Mouse (Mus musculus) thymus, adult 2 months (tissue): Measurements from ENCODE around the gene Pip5k1b. TPM values are rescaled to one million over a fixed set of nuclear protein-coding genes. Genes with fewer than 3 reads are reported as not detected.

Experiments
- DNase-seq: peaks from one replicate; pipeline ENCODE4 v3.0.0; 2021
- H3K27ac ChIP-seq: fragments of 200-500 bp; 2 replicates; pipeline ENCODE4 v1.5.1; 2012; ENCODE audit warnings: low read length, control low read depth; ENCODE audit not compliant: control insufficient read depth, insufficient read depth
- H3K27me3 ChIP-seq: fragments of 200-500 bp; 2 replicates; pipeline ENCODE4 v1.6.1; 2012; ENCODE audit warnings: mild to moderate bottlenecking, low read length, moderate library complexity, mixed read lengths; ENCODE audit not compliant: control insufficient read depth, insufficient read depth
- H3K36me3 ChIP-seq: fragments of 200-500 bp; 2 replicates; pipeline ENCODE4 v1.6.1; 2012; ENCODE audit warnings: mild to moderate bottlenecking, low read length, moderate library complexity; ENCODE audit not compliant: control insufficient read depth, insufficient read depth
- H3K4me1 ChIP-seq: fragments of 200-500 bp; replicated peaks from 2 replicates; pipeline ENCODE4 v1.6.1; 2012; ENCODE audit warnings: low read length; ENCODE audit not compliant: control insufficient read depth, insufficient read depth
- H3K4me3 ChIP-seq: fragments of 200-500 bp; 2 replicates; pipeline ENCODE4 v1.5.1; 2012; ENCODE audit warnings: mild to moderate bottlenecking, low read length, control low read depth, moderate library complexity; ENCODE audit not compliant: control insufficient read depth, insufficient read depth
- CTCF ChIP-seq: fragments of 200-500 bp; IDR thresholded peaks from 2 replicates; pipeline ENCODE4 v1.5.1; 2012; ENCODE audit warnings: mild to moderate bottlenecking, control low read depth, low read length, moderate library complexity, borderline replicate concordance; ENCODE audit not compliant: control insufficient read depth, poor library complexity, insufficient read depth; ENCODE audit errors: extremely low read depth
- POLR2A ChIP-seq: fragments of 200-500 bp; IDR thresholded peaks from 2 replicates; pipeline ENCODE4 v1.6.1; 2012; ENCODE audit warnings: mild to moderate bottlenecking, low read length, control low read depth, moderate library complexity; ENCODE audit not compliant: control insufficient read depth, poor library complexity, insufficient read depth; ENCODE audit errors: extremely low read depth
- WGBS: fragments of 180-500 bp; shearing (Covaris S2); methylation state at CpG from one replicate; pipeline ENCODE4 v1.1.7; 2018; 5-methylcytosine and 5-hydroxymethylcytosine counted together
- polyA plus RNA-seq: library from polyadenylated mRNA; depleted of rRNA; stranded (reverse); fragments of >200 nt; gene quantifications from 2 replicates; pipeline ENCODE4 v1.2.3, GENCODE M21; 2012

The Pip5k1b gene
- polyA plus RNA-seq, 1 experiment, result 5.0 TPM

- 92% methylated on average over 8 of the region's 8 CpGs for WGBS
- H3K27ac ChIP-seq, result no peak overlapping the region
Measured at GRCm38 (mm10) chr19:24362626-24363321, 192.9 kb downstream of the Pip5k1b start.

GRCm38 (mm10) chr19:24359270-24359669 is 196.4 kb downstream of the Pip5k1b start:
- no peak overlapping the region for H3K27ac ChIP-seq
- H3K4me3 ChIP-seq, result no peak overlapping the region
- 94% methylated on average over 9 of the region's 9 CpGs for WGBS
- DNase-seq, result no peak
- H3K36me3 ChIP-seq, result no peaks in the 10 kb centered on the region
- H3K27me3 ChIP-seq, result no peaks in the 10 kb centered on the region
- TF ChIP-seq CTCF, result no peak
- no peak for TF ChIP-seq POLR2A
- no peaks in the 10 kb centered on the region for H3K4me1 ChIP-seq

More at GRCm38 (mm10) chr19:24362626-24363321, 192.9 kb downstream of the Pip5k1b start:
- Histone ChIP-seq H3K4me3 (no peak overlapping the region), H3K36me3 (no peaks in the 10 kb centered on the region), H3K4me1 (no peaks in the 10 kb centered on the region), H3K27me3 (no peaks in the 10 kb centered on the region)
- TF ChIP-seq CTCF (no peak), POLR2A (no peak)
- no peak for DNase-seq

GRCm38 (mm10) chr19:24352298-24352959 is 203.2 kb downstream of the Pip5k1b start:
- TF ChIP-seq POLR2A, result no peak
- no peak for TF ChIP-seq CTCF
- H3K27me3 ChIP-seq, result no peaks in the 10 kb centered on the region
- H3K4me1 ChIP-seq, result no peaks in the 10 kb centered on the region
- no peak overlapping the region for H3K27ac ChIP-seq
- no peaks in the 10 kb centered on the region for H3K36me3 ChIP-seq
- 97% methylated on average over 5 of the region's 5 CpGs for WGBS
- no peak for DNase-seq
- H3K4me3 ChIP-seq, result no peak overlapping the region

- H3K27ac ChIP-seq, result no peak overlapping the region
Measured at GRCm38 (mm10) chr19:24344501-24344900, 211.2 kb downstream of the Pip5k1b start.

GRCm38 (mm10) chr19:24342786-24343185 is 212.9 kb downstream of the Pip5k1b start:
- Histone ChIP-seq H3K4me3 (no peak overlapping the region), H3K4me1 (no peaks in the 10 kb centered on the region), H3K36me3 (no peaks in the 10 kb centered on the region), H3K27me3 (no peaks in the 10 kb centered on the region), H3K27ac (no peak overlapping the region)
- 90% methylated on average over 5 of the region's 5 CpGs for WGBS
- no peak for DNase-seq
- TF ChIP-seq CTCF (no peak), POLR2A (no peak)

More at GRCm38 (mm10) chr19:24344501-24344900, 211.2 kb downstream of the Pip5k1b start:
- Histone ChIP-seq H3K27me3 (no peaks in the 10 kb centered on the region), H3K4me1 (no peaks in the 10 kb centered on the region), H3K36me3 (no peaks in the 10 kb centered on the region), H3K4me3 (no peak overlapping the region)
- no peak for DNase-seq
- TF ChIP-seq POLR2A, result no peak
- no peak for TF ChIP-seq CTCF
- 99% methylated on average over 8 of the region's 8 CpGs for whole genome bisulfite sequencing

- no peak overlapping the region for H3K27ac ChIP-seq
- TF ChIP-seq POLR2A (no peak), CTCF (no peak)
- no peaks in the 10 kb centered on the region for H3K27me3 ChIP-seq
- 51% methylated on average over 12 of the region's 12 CpGs for WGBS
- no peak for DNase-seq
- no peak overlapping the region for H3K4me3 ChIP-seq
- no peaks in the 10 kb centered on the region for H3K36me3 ChIP-seq
- H3K4me1 ChIP-seq, result peaks cover 4% of the 10 kb centered on the region
Measured at GRCm38 (mm10) chr19:24336370-24337076, 219.1 kb downstream of the Pip5k1b start.
